Mouse (Mus musculus): Measurements from ENCODE around the gene St8sia1. TPM values are rescaled to one million over a fixed set of nuclear protein-coding genes. Genes with fewer than 3 reads are reported as not detected.

The St8sia1 gene
- polyA plus RNA-seq, 1 experiment from 2014 or later, result 4.2 TPM

GRCm38 (mm10) chr6:142993705-142994698 is 29.8 kb upstream of the St8sia1 start:
- Histone ChIP-seq H3K27me3 (ENCODE audit: insufficient read depth, low read length) (no peaks in the 10 kb centered on the region), H3K36me3 (ENCODE audit: insufficient read depth, low read length) (no peaks in the 10 kb centered on the region), H3K4me1 (ENCODE audit: insufficient read depth, low read length) (peaks cover 16% of the 10 kb centered on the region), H3K4me2 (replicated peaks; ENCODE audit: low read depth, low read length) (peak overlapping the region; percentile 10; the same call in 1 of the 2 replicates), H3K4me3 (ENCODE audit: low read length) (no peak overlapping the region), H3K9ac (replicated peaks; ENCODE audit: low read length) (no peak overlapping the region), H3K27ac (ENCODE audit: low read length) (peak overlapping the region; percentile 56; the same call in 1 of the 2 replicates), H3K9me3 (ENCODE audit: low read length) (no peaks in the 10 kb centered on the region)
- ATAC-seq (ENCODE audit: low FRiP score, low TSS enrichment), result peak; percentile 74; the same call in 1 of the 2 replicates
- 27% methylated on average over 14 of the region's 14 CpGs for WGBS

- Histone ChIP-seq H3K4me3 (ENCODE audit: low read length) (no peak overlapping the region), H3K9ac (replicated peaks; ENCODE audit: low read length) (no peak overlapping the region), H3K4me1 (ENCODE audit: insufficient read depth, low read length) (peaks cover 8% of the 10 kb centered on the region; the same call in 1 of the 2 replicates), H3K9me3 (ENCODE audit: low read length) (no peaks in the 10 kb centered on the region), H3K4me2 (replicated peaks; ENCODE audit: low read depth, low read length) (no peak overlapping the region), H3K27ac (ENCODE audit: low read length) (no peak overlapping the region), H3K27me3 (ENCODE audit: insufficient read depth, low read length) (no peaks in the 10 kb centered on the region), H3K36me3 (ENCODE audit: insufficient read depth, low read length) (no peaks in the 10 kb centered on the region)
- 57% methylated on average over 2 of the region's 2 CpGs for WGBS
- no peak for ATAC-seq (ENCODE audit: low FRiP score, low TSS enrichment)
Observed at GRCm38 (mm10) chr6:142992971-142993370, 28.7 kb upstream of the St8sia1 start.

- 63% methylated on average over 7 of the region's 7 CpGs for WGBS
- no peak for ATAC-seq (ENCODE audit: low FRiP score, low TSS enrichment)
- Histone ChIP-seq H3K36me3 (ENCODE audit: insufficient read depth, low read length) (no peaks in the 10 kb centered on the region), H3K4me1 (ENCODE audit: insufficient read depth, low read length) (peaks cover 8% of the 10 kb centered on the region; the same call in 1 of the 2 replicates), H3K9ac (replicated peaks; ENCODE audit: low read length) (no peak overlapping the region), H3K4me2 (replicated peaks; ENCODE audit: low read depth, low read length) (no peak overlapping the region), H3K9me3 (ENCODE audit: low read length) (no peaks in the 10 kb centered on the region), H3K27ac (ENCODE audit: low read length) (no peak overlapping the region), H3K4me3 (ENCODE audit: low read length) (no peak overlapping the region), H3K27me3 (ENCODE audit: insufficient read depth, low read length) (no peaks in the 10 kb centered on the region)
Observed at GRCm38 (mm10) chr6:142992099-142992498, 27.8 kb upstream of the St8sia1 start.

GRCm38 (mm10) chr6:142991391-142992059 is 27.3 kb upstream of the St8sia1 start:
- WGBS, result 56% methylated on average over 7 of the region's 7 CpGs
- no peak for ATAC-seq (ENCODE audit: low FRiP score, low TSS enrichment)
- H3K4me1 ChIP-seq (ENCODE audit: insufficient read depth, low read length), result peaks cover 8% of the 10 kb centered on the region; the same call in 1 of the 2 replicates
- no peaks in the 10 kb centered on the region for H3K9me3 ChIP-seq (ENCODE audit: low read length)
- no peak overlapping the region for H3K27ac ChIP-seq (ENCODE audit: low read length)
- H3K4me2 ChIP-seq (replicated peaks; ENCODE audit: low read depth, low read length), result no peak overlapping the region
- H3K9ac ChIP-seq (replicated peaks; ENCODE audit: low read length), result no peak overlapping the region
- H3K4me3 ChIP-seq (ENCODE audit: low read length), result no peak overlapping the region
- no peaks in the 10 kb centered on the region for H3K36me3 ChIP-seq (ENCODE audit: insufficient read depth, low read length)
- H3K27me3 ChIP-seq (ENCODE audit: insufficient read depth, low read length), result no peaks in the 10 kb centered on the region

GRCm38 (mm10) chr6:142990516-142990915 is 26.3 kb upstream of the St8sia1 start:
- no peak for ATAC-seq (ENCODE audit: low FRiP score, low TSS enrichment)
- H3K4me1 ChIP-seq (ENCODE audit: insufficient read depth, low read length), result peaks cover 8% of the 10 kb centered on the region; the same call in 1 of the 2 replicates
- no peaks in the 10 kb centered on the region for H3K27me3 ChIP-seq (ENCODE audit: insufficient read depth, low read length)
- no peaks in the 10 kb centered on the region for H3K36me3 ChIP-seq (ENCODE audit: insufficient read depth, low read length)
- no peak overlapping the region for H3K4me2 ChIP-seq (replicated peaks; ENCODE audit: low read depth, low read length)
- H3K27ac ChIP-seq (ENCODE audit: low read length), result no peak overlapping the region
- H3K9ac ChIP-seq (replicated peaks; ENCODE audit: low read length), result no peak overlapping the region
- 70% methylated on average over 9 of the region's 9 CpGs for WGBS
- H3K9me3 ChIP-seq (ENCODE audit: low read length), result no peaks in the 10 kb centered on the region
- H3K4me3 ChIP-seq (ENCODE audit: low read length), result no peak overlapping the region

- Histone ChIP-seq H3K36me3 (ENCODE audit: insufficient read depth, low read length) (no peaks in the 10 kb centered on the region), H3K27ac (ENCODE audit: low read length) (no peak overlapping the region), H3K4me2 (replicated peaks; ENCODE audit: low read depth, low read length) (no peak overlapping the region), H3K9me3 (ENCODE audit: low read length) (no peaks in the 10 kb centered on the region), H3K9ac (replicated peaks; ENCODE audit: low read length) (no peak overlapping the region), H3K4me3 (ENCODE audit: low read length) (no peak overlapping the region), H3K27me3 (ENCODE audit: insufficient read depth, low read length) (no peaks in the 10 kb centered on the region), H3K4me1 (ENCODE audit: insufficient read depth, low read length) (peaks cover 8% of the 10 kb centered on the region; the same call in 1 of the 2 replicates)
- ATAC-seq (ENCODE audit: low FRiP score, low TSS enrichment), result no peak
- 89% methylated on average over 13 of the region's 13 CpGs for WGBS
Observed at GRCm38 (mm10) chr6:142989495-142989894, 25.2 kb upstream of the St8sia1 start.

- WGBS, result 30% methylated on average over 10 of the region's 10 CpGs
- Histone ChIP-seq H3K4me1 (ENCODE audit: insufficient read depth, low read length) (peaks cover 2% of the 10 kb centered on the region; the same call in 1 of the 2 replicates), H3K9ac (replicated peaks; ENCODE audit: low read length) (no peak overlapping the region), H3K9me3 (ENCODE audit: low read length) (no peaks in the 10 kb centered on the region), H3K4me2 (replicated peaks; ENCODE audit: low read depth, low read length) (no peak overlapping the region), H3K27ac (ENCODE audit: low read length) (no peak overlapping the region), H3K36me3 (ENCODE audit: insufficient read depth, low read length) (no peaks in the 10 kb centered on the region), H3K4me3 (ENCODE audit: low read length) (no peak overlapping the region), H3K27me3 (ENCODE audit: insufficient read depth, low read length) (no peaks in the 10 kb centered on the region)
- 0 out of 2 replicates have a peak, but pooled peaks have one; percentile 54 for ATAC-seq (ENCODE audit: low FRiP score, low TSS enrichment)
Observed at GRCm38 (mm10) chr6:142988753-142989152, 24.5 kb upstream of the St8sia1 start.

GRCm38 (mm10) chr6:142988231-142988630 is 24.0 kb upstream of the St8sia1 start:
- ATAC-seq (ENCODE audit: low FRiP score, low TSS enrichment), result no peak
- Histone ChIP-seq H3K9me3 (ENCODE audit: low read length) (no peaks in the 10 kb centered on the region), H3K27me3 (ENCODE audit: insufficient read depth, low read length) (no peaks in the 10 kb centered on the region)

GRCm38 (mm10) chr6:142987616-142988015 is 23.4 kb upstream of the St8sia1 start:
- Histone ChIP-seq H3K4me1 (ENCODE audit: insufficient read depth, low read length) (no peaks in the 10 kb centered on the region), H3K27ac (ENCODE audit: low read length) (no peak overlapping the region), H3K9ac (replicated peaks; ENCODE audit: low read length) (no peak overlapping the region), H3K4me3 (ENCODE audit: low read length) (no peak overlapping the region), H3K9me3 (ENCODE audit: low read length) (no peaks in the 10 kb centered on the region), H3K27me3 (ENCODE audit: insufficient read depth, low read length) (no peaks in the 10 kb centered on the region), H3K4me2 (replicated peaks; ENCODE audit: low read depth, low read length) (no peak overlapping the region), H3K36me3 (ENCODE audit: insufficient read depth, low read length) (no peaks in the 10 kb centered on the region)
- WGBS, result 75% methylated on average over 6 of the region's 6 CpGs
- no peak for ATAC-seq (ENCODE audit: low FRiP score, low TSS enrichment)

More at GRCm38 (mm10) chr6:142988231-142988630, 24.0 kb upstream of the St8sia1 start:
- H3K4me1 ChIP-seq (ENCODE audit: insufficient read depth, low read length), result no peaks in the 10 kb centered on the region
- no peaks in the 10 kb centered on the region for H3K36me3 ChIP-seq (ENCODE audit: insufficient read depth, low read length)
- 68% methylated on average over 6 of the region's 6 CpGs for WGBS
- H3K27ac ChIP-seq (ENCODE audit: low read length), result no peak overlapping the region
- H3K4me3 ChIP-seq (ENCODE audit: low read length), result no peak overlapping the region
- no peak overlapping the region for H3K4me2 ChIP-seq (replicated peaks; ENCODE audit: low read depth, low read length)
- no peak overlapping the region for H3K9ac ChIP-seq (replicated peaks; ENCODE audit: low read length)

Measured in kidney, embryonic 16.5 days (tissue).